Mouse (Mus musculus) brain, adult 10 weeks (tissue): ENCODE data around the gene Psma5. TPM values are rescaled to one million over a fixed set of nuclear protein-coding genes. Genes with fewer than 3 reads are reported as not detected.

Experiments
- polyA plus RNA-seq: library from polyadenylated mRNA; stranded (reverse); fragments of 350-450 nt; fragmentation: Illumina TruSeq; extraction: RNeasy Lipid Tissue Mini Kit (QIAGEN cat#74804); gene quantifications from one replicate; pipeline ENCODE4 v1.2.3, GENCODE M21; 2015; ENCODE audit warnings: low read depth, low replicate concordance

The Psma5 gene
- 183 TPM for polyA plus RNA-seq

GRCm38 (mm10) chr3:108256719-108257637 is at the start of gene Psma5:
Gene Psma5, plus strand, starts transcription at chr3:108256926.

GRCm38 (mm10) chr3:108210771-108211139 is 46.0 kb upstream of the Psma5 start, which contains the start of gene Atxn7l2:
Gene Atxn7l2, minus strand, starts transcription at chr3:108210934.

GRCm38 (mm10) chr3:108226558-108227350 is 30.0 kb upstream of the Psma5 start, which contains the start of gene Sypl2:
Gene Sypl2, minus strand, starts transcription at chr3:108226648.

GRCm38 (mm10) chr3:108283781-108284601 is 27.3 kb downstream of the Psma5 start, which contains the start of gene Sort1:
Gene Sort1, plus strand, starts transcription at chr3:108284082.

Other genes with a start within 250 kb of the Psma5 start
- 334 TPM for gene Gstm1, start 239.0 kb upstream of the Psma5 start, polyA plus RNA-seq
- 11.8 TPM for gene Gstm4, start 212.0 kb upstream of the Psma5 start, polyA plus RNA-seq
- 48.7 TPM for gene Ampd2, start 170.3 kb upstream of the Psma5 start, polyA plus RNA-seq
- not detected for gene Gnat2, start 164.1 kb upstream of the Psma5 start, polyA plus RNA-seq
- gene Gnai3, start 110.8 kb upstream of the Psma5 start, polyA plus RNA-seq, result 29.1 TPM
- 11.3 TPM for gene Gpr61, start 102.0 kb upstream of the Psma5 start, polyA plus RNA-seq
- 48.1 TPM for gene Amigo1, start 70.6 kb upstream of the Psma5 start, polyA plus RNA-seq
- gene Cyb561d1, start 55.7 kb upstream of the Psma5 start, polyA plus RNA-seq, result 18.0 TPM
- gene Atxn7l2, start 46.0 kb upstream of the Psma5 start, polyA plus RNA-seq, result 19.3 TPM
- 1.3 TPM for gene Sypl2, start 30.3 kb upstream of the Psma5 start, polyA plus RNA-seq
- gene Sort1, start 27.2 kb downstream of the Psma5 start, polyA plus RNA-seq, result 184 TPM
- gene Mybphl, start 108.0 kb downstream of the Psma5 start, polyA plus RNA-seq, result not detected
- gene Psrc1, start 126.9 kb downstream of the Psma5 start, polyA plus RNA-seq, result 14.2 TPM
- 51.6 TPM for gene Celsr2, start 158.6 kb downstream of the Psma5 start, polyA plus RNA-seq
- 280 TPM for gene Sars, start 188.3 kb downstream of the Psma5 start, polyA plus RNA-seq